Mouse (Mus musculus) heart, adult 11 months (tissue): ENCODE data around the gene Ifna11.

ENCODE experiments used
- DNase-seq: peaks from one replicate; pipeline ENCODE4 v3.0.0; 2022

Ifna11 gene

GRCm38 (mm10) chr4:88841438-88841911, 21.7 kb downstream of the Ifna11 start, which contains the start of gene Ifna4:
Gene Ifna4 (plus strand): TSS chr4:88841861.
- no peak for DNase-seq

- no peak for DNase-seq
Measured at GRCm38 (mm10) chr4:88845334-88845733, 25.6 kb downstream of the Ifna11 start.

DNA sequence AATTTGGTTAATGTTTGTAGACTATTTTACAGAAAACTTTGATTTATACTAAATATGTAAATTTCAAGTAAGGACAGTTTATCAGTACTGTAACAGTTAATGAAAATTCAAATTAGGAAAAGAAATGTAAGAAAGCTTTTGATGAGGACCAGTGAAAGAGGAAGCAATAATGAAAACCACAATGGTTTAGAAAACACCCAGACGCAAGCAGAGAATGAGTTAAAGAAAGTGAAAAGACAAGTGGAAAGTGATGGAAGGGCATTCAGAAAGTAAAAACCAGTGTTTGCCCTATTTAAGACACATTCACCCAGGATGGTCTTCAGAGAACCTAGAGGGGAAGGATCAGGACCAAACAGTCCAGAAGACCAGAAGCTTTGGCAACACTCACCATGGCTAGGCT, 29.9 kb downstream of the Ifna11 start, which contains the start of gene Ifna1:
Ifna1 (plus strand) TSS at position 390 of the 400 bp plus-strand sequence.
- DNase-seq = no peak

GRCm38 (mm10) chr4:88851026-88851763, 31.4 kb downstream of the Ifna11 start:
- DNase-seq = no peak

DNA sequence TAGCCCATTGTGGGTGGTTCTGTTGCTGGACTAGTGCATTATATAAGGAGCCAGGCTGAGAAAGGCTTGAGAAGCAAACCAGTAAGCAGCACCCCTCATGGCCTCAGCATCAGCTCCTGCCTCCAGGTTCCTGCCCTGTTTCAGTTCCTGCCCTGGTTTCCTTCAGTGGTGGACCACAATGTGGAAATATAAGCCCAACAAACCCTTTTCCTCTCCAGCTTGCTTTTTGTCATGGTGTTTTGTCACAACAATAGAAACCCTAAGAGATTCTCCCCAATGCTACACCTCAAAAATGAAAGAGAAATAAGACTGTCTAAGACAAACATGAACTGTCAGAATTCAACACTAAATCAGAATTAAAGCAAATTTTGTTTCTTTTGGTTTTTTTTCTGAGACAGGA, 39.5 kb downstream of the Ifna11 start:
- DNase-seq = no peak

DNA sequence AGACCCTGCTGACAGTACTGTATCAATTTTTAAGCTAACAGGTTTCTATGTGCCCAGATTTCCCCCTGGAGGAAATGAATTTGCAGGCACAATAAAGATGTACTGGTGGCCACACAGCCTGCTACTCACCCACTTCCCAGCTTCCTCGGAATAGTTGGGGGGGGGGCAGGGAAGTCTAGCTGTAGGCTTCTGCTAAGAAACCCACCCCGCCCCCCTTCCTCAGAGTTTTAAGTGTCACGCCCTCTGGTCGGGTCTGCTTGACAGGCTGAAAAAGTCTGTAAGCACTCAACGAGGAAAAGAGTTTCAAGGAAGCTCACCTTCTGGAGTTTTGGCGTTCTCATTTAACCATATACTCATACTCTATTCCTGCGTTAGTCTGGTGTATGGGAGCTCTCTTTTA, 43.5 kb downstream of the Ifna11 start:
- DNase-seq = no peak

DNA sequence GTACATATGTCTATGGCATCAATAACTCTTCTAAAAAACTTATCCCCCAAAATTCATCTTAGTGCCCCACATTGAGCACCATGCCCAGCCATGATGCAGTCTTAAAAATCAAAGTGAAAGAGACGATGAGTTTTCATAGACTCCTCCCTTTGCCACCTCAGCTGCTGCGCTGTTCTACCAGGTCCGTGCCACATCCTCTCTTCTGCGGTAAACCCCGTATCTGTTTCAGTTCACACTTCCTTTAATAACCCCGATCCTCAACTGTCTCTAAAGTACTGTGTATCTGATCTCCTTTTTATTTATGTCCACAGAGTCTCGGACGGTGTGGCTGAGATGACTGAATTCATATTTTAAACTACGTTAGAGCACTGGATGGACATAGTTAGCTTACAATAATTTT, 44.8 kb downstream of the Ifna11 start:
- peak; percentile 88 for DNase-seq

DNA sequence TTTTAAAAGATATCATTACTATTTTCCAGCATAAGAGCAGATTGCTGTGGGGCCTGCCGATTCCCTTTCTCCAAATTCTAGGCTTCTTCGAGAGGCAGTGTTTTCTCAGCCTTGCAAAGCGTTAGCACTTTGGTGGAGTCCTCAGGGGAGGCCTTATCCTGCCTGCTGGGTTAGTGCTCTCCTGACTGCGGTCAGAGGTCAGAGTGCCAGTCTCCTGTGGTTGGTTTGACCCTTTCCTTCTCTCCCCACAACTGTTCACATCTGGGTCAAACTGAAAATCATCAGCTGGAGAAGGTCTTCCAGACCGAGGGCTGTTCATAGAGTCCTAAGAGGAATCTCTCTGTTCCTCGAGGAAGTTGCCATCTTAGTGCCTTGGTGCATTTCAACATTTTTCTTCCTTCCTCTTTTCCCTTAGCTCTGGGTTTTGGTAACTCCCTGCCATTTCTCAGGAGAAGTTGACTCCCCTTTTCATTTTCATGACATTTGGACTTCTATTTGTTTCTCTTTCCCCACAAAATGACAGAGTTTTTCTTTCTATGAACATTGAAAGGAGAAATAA, 45.3 kb downstream of the Ifna11 start:
- peak; percentile 71 for DNase-seq

GRCm38 (mm10) chr4:88867366-88867925, 47.7 kb downstream of the Ifna11 start:
- DNase-seq = peak; percentile 96

DNA sequence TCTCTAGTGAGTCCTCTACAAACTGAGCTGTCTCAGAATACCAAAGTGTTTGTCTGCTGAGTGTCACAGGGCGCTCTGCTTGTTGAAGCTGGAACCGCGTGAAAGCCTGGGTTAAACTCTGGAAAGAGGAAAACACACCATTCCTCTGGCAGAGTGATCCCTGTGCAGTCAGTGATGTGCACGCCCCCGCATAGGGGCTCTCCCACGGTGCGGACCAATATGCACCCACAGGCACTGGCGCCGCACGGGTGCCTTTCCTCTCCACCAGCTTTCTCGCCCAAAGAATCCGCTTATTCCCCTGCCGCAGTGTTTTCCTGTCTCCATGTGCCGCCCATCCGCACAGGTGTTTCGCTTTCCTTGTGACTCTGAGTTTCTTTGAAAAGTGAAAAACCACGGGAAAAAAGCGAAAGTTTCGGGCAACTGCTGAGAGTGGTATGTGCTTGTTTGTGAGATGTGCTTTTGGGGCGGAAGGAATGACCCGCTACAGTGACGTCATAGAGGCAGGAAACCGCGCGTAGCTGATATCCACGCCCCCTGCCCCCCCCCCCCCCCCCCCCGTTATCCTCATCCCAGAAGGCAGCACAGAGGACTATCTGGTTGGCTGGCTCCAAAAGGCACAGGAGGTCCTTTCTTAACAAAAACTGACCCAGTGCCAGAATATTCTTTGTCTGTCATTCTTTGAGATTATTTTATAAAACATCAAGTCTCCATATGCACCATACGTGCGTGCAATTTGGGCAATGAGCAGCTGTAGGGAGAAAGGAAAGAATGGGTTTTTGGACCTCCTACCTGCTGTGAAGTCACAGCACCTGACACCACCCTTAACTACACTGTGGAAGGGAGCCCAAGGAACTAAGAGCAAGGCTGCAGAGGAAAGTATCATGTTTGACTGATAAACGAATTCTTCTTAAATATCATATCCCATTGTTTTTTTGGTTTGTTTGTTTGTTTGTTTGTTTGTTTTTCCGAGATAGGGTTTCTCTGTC, 48.5 kb downstream of the Ifna11 start:
- peak; percentile 94 for DNase-seq
